In genomic region chr19:8892829-8893766, GRCm38 (mm10) we compare ENCODE assay signal across 8 mouse cellular contexts. TPM values are rescaled to one million over a fixed set of nuclear protein-coding genes. Genes with fewer than 3 reads are reported as not detected.
DNase-seq lines count a peak whose midpoint lies in the region; ATAC-seq and TF ChIP-seq lines count a peak whose summit lies in the region.

Ints5 (plus strand) TSS chr19:8893005.

- 2% methylated on average over 54 of the region's 54 CpGs for WGBS in heart, embryonic 10.5 days
- WGBS in kidney, embryonic 15.5 days, result 2% methylated on average over 54 of the region's 54 CpGs

- peaks cover 7% of the 10 kb centered on the region for H3K4me1 ChIP-seq in embryonic fibroblast, embryonic 13.5 days (ENCODE audit: control insufficient read depth, insufficient read depth, low read length)
- H3K4me1 ChIP-seq in heart, embryonic 10.5 days, result peaks cover 33% of the 10 kb centered on the region
- peaks cover 36% of the 10 kb centered on the region for H3K4me1 ChIP-seq in kidney, embryonic 15.5 days

- peak within 1 kb of the TSS; percentile 80 for H3K4me2 ChIP-seq in kidney, embryonic 15.5 days

- peaks cover 51% of the 10 kb centered on the region for H3K79me3 ChIP-seq in C2C12 (ENCODE audit: low read depth)

- peak; percentile 89 for TF ChIP-seq POLR2A in embryonic fibroblast, embryonic 13.5 days (IDR thresholded peaks at IDR 0.05; ENCODE audit: low read depth, low read length)

- ATAC-seq in kidney, embryonic 15.5 days (replicated peaks; ENCODE audit: low FRiP score), result peak; percentile 63

- peaks cover 55% of the 10 kb centered on the region for H3K36me3 ChIP-seq in C2C12 (ENCODE audit: control insufficient read depth, insufficient read depth)
- peaks cover 41% of the 10 kb centered on the region for H3K36me3 ChIP-seq in heart, embryonic 10.5 days
- H3K36me3 ChIP-seq in kidney, embryonic 15.5 days, result peaks cover 43% of the 10 kb centered on the region

- peak within 1 kb of the TSS; percentile 45 for H3K27ac ChIP-seq in embryonic fibroblast, embryonic 13.5 days (ENCODE audit: insufficient read depth, low read length)
- H3K27ac ChIP-seq in heart, embryonic 10.5 days, result peak within 1 kb of the TSS; percentile 93
- H3K27ac ChIP-seq in kidney, embryonic 15.5 days, result peak within 1 kb of the TSS; percentile 91

- H3K9ac ChIP-seq in kidney, embryonic 15.5 days, result peak within 1 kb of the TSS; percentile 96

- no peaks in the 10 kb centered on the region for H3K27me3 ChIP-seq in C2C12 (ENCODE audit: control insufficient read depth, insufficient read depth, insufficient read length)
- H3K27me3 ChIP-seq in heart, embryonic 10.5 days (ENCODE audit: insufficient read depth, poor library complexity, severe bottlenecking), result no peaks in the 10 kb centered on the region
- H3K27me3 ChIP-seq in kidney, embryonic 15.5 days, result no peaks in the 10 kb centered on the region

- DNase-seq in brain, adult 2 months (ENCODE audit: low read depth, low spot score), result peak; percentile 96
- DNase-seq in heart, embryonic 10.5 days (ENCODE audit: low spot score), result peak; percentile 93
- DNase-seq in liver, result peak; percentile 88
- DNase-seq in monocyte, adult 2 months (ENCODE audit: low read depth in 1 of 2, low spot score in 2 of 2), result peak; percentile 50 to 70
- peak; percentile 80 to 83 for DNase-seq in spleen, postnatal 14 days (ENCODE audit: low spot score in 2 of 2)

- no peaks in the 10 kb centered on the region for H3K9me3 ChIP-seq in heart, embryonic 10.5 days
- no peaks in the 10 kb centered on the region for H3K9me3 ChIP-seq in kidney, embryonic 15.5 days (replicated peaks)

- peak within 1 kb of the TSS; percentile 99 for H3ac ChIP-seq in C2C12 (ENCODE audit: control insufficient read depth, insufficient read length, low read depth)

- H3K79me2 ChIP-seq in C2C12 (ENCODE audit: control insufficient read depth, insufficient read depth), result peaks cover 84% of the 10 kb centered on the region

- peak within 1 kb of the TSS; percentile 94 for H3K4me3 ChIP-seq in C2C12 (ENCODE audit: insufficient read depth, poor library complexity, severe bottlenecking)
- H3K4me3 ChIP-seq in embryonic fibroblast, embryonic 13.5 days (ENCODE audit: insufficient read depth, low read length), result peak within 1 kb of the TSS; percentile 100
- H3K4me3 ChIP-seq in heart, embryonic 10.5 days, result peak within 1 kb of the TSS; percentile 92
- peak within 1 kb of the TSS; percentile 79 for H3K4me3 ChIP-seq in kidney, embryonic 15.5 days (replicated peaks)

- no peak for TF ChIP-seq CTCF in C2C12 (IDR thresholded peaks at IDR 0.05; ENCODE audit: control insufficient read depth, insufficient read depth, insufficient read length)
- TF ChIP-seq CTCF in embryonic fibroblast, embryonic 13.5 days (IDR thresholded peaks at IDR 0.05; ENCODE audit: borderline replicate concordance, insufficient read depth, low read length), result no peak

TF ChIP-seq in C2C12, 6 proteins besides CTCF, POLR2A, EP300 and RAD21:
- TF ChIP-seq MAX (IDR thresholded peaks at IDR 0.05), result peak; percentile 82
- TF ChIP-seq USF1 (IDR thresholded peaks at IDR 0.05; ENCODE audit: low read depth), result no peak

RNA-seq across cellular contexts. Expression of gene Ints5, which starts in this region (rescaled TPM):
- polyA plus RNA-seq in C2C12 (2012; fragmentation: generic; extraction: Trizol), result 48.0 TPM
- polyA plus RNA-seq in embryonic fibroblast, embryonic 13.5 days (2011; ENCODE audit: insufficient read length, low read depth, missing spikeins), result 20.2 and 23.1 TPM in 2 replicates
- 35.8 and 39.0 TPM in 2 replicates for polyA plus RNA-seq in heart, embryonic 10.5 days (2016; fragmentation: Nextera tagmentation; extraction: Ambion mirVana)
- 42.4 and 47.4 TPM in 2 replicates for polyA plus RNA-seq in kidney, embryonic 15.5 days (2015; fragmentation: Nextera tagmentation; extraction: Ambion mirVana)

Comparison
In these comparisons a context has a peak if more than half of its experiments do, and no peak if none do; other contexts are left out.
1. Peak in every context shown above with its lines: DNase-seq, ATAC-seq, H3K4me3 ChIP-seq and H3K27ac ChIP-seq.